Mouse (Mus musculus) lung, embryonic 16.5 days (tissue): Measurements from ENCODE around the gene Ccdc149. TPM values are rescaled to one million over a fixed set of nuclear protein-coding genes. Genes with fewer than 3 reads are reported as not detected.

ENCODE experiments used
- ATAC-seq: fragments of 200-750 bp; cut with Nextera tagmentation; 2 replicates; pipeline ENCODE4 v1.8.0; 2017; ENCODE audit warnings: low read depth, mild to moderate bottlenecking, moderate library complexity
- H3K27ac ChIP-seq: fragments of 300-500 bp; sonication (generic); 2 replicates; pipeline ENCODE4 v1.5.1; 2014; ENCODE audit warnings: mild to moderate bottlenecking, control low read depth, low read length
- H3K27me3 ChIP-seq: fragments of 300-500 bp; sonication (generic); 2 replicates; pipeline ENCODE4 v1.6.1; 2014; ENCODE audit warnings: low read depth, low read length, mixed read lengths; ENCODE audit not compliant: control insufficient read depth, insufficient read depth
- H3K36me3 ChIP-seq: fragments of 300-500 bp; sonication (generic); 2 replicates; pipeline ENCODE4 v1.6.1; 2014; ENCODE audit warnings: low read length; ENCODE audit not compliant: control insufficient read depth, insufficient read depth
- H3K4me1 ChIP-seq: fragments of 300-500 bp; sonication (generic); replicated peaks from 2 replicates; pipeline ENCODE4 v1.6.1; 2014; ENCODE audit warnings: low read length, mixed read lengths; ENCODE audit not compliant: control insufficient read depth, insufficient read depth
- H3K4me2 ChIP-seq: fragments of 300-500 bp; sonication (generic); 2 replicates; pipeline ENCODE4 v1.6.1; 2014; ENCODE audit warnings: low read depth, low read length, control low read depth
- H3K4me3 ChIP-seq: fragments of 300-500 bp; sonication (generic); 2 replicates; pipeline ENCODE4 v1.5.1; 2014; ENCODE audit warnings: mild to moderate bottlenecking, low read length, control low read depth
- H3K9ac ChIP-seq: fragments of 300-500 bp; sonication (generic); 2 replicates; pipeline ENCODE4 v1.6.1; 2014; ENCODE audit warnings: low read length, control low read depth
- H3K9me3 ChIP-seq: fragments of 300-500 bp; sonication (generic); 2 replicates; pipeline ENCODE4 v1.6.1; 2016; ENCODE audit warnings: low read length; ENCODE audit not compliant: control insufficient read depth
- WGBS: fragments of 180-500 bp; shearing (Covaris S2); extraction: QIAGEN DNeasy Blood & Tissue Kit; methylation state at CpG from one replicate; pipeline ENCODE4 v1.1.7; 2014; 5-methylcytosine and 5-hydroxymethylcytosine counted together
- polyA plus RNA-seq: library from polyadenylated mRNA; unstranded; fragments of >200 nt; fragmentation: Nextera tagmentation; extraction: Ambion mirVana; gene quantifications from 2 replicates; pipeline ENCODE4 v1.2.1, GENCODE M21; 2015

Ccdc149 gene
- polyA plus RNA-seq, 1 experiment from 2014 or later: 2.7 TPM

DNA sequence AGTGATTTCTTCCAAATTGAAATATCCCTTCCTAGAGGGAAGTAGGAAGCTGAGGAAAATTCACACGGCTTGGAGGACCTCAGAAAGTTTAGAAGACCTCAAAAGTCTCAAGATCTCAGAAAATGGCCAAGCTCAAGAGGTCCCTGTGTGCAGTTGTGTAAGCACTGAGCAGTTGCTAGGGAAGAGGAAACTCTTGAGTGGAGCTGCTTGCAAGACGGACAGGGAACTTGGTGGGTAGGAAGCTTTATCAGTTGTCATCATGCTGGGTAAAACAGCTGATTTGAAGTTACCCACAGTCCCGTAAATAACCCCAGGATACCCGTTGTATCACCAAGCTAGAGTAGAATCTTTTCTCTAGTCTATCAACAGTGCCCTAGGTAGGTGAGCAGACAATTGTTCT is 12.0 kb downstream of the Ccdc149 start:
- Histone ChIP-seq H3K9ac (no peak overlapping the region), H3K36me3 (no peaks in the 10 kb centered on the region), H3K27me3 (no peaks in the 10 kb centered on the region), H3K9me3 (no peaks in the 10 kb centered on the region), H3K27ac (no peak overlapping the region), H3K4me3 (no peak overlapping the region), H3K4me2 (no peak overlapping the region), H3K4me1 (no peaks in the 10 kb centered on the region)
- no peak for ATAC-seq
- 77% methylated on average over 4 of the region's 4 CpGs for WGBS

DNA sequence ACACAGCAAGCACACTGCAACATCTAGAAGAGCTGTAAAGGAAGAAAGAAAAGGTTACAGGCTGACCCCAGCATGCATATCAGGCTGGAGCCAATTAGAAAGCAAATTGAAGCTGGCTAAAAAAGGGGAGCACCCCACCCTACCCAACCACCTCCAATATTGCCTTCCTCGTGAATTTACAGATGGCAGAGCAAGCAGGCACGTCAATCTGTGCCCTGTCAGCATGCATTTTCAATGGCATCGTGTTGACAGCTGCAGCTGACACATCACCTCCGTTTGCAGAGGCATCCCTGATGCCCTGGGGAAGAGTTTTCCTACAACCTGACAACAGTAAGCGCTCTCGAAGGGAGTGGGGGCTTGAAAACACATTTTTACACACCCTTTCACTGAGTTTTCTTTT is 14.2 kb downstream of the Ccdc149 start:
- no peaks in the 10 kb centered on the region for H3K4me1 ChIP-seq
- H3K36me3 ChIP-seq: no peaks in the 10 kb centered on the region
- no peaks in the 10 kb centered on the region for H3K9me3 ChIP-seq
- 56% methylated on average over 6 of the region's 6 CpGs for WGBS
- no peak overlapping the region for H3K27ac ChIP-seq
- no peak overlapping the region for H3K9ac ChIP-seq
- ATAC-seq: no peak
- H3K27me3 ChIP-seq: no peaks in the 10 kb centered on the region
- no peak overlapping the region for H3K4me2 ChIP-seq
- no peak overlapping the region for H3K4me3 ChIP-seq

DNA sequence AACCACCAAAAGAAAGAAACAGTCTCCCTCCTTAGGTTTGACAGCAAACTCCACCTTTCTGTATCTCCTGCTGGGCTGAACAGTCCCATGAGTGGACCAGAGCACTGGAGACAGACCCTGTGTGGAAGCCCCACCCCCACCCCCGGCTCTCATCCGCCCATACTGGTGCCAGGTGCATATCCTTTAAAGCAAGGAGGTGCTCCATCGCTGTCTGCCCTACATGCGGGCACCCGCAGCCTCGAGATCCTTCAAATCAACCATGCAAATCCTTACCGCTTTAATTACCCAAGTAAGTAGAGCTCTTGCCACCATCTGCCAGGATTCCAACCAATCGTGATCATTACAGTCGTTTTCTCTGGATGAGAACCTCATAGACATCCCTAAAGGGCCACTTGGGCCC is 20.5 kb downstream of the Ccdc149 start:
- no peak overlapping the region for H3K4me3 ChIP-seq
- no peaks in the 10 kb centered on the region for H3K9me3 ChIP-seq
- H3K9ac ChIP-seq: no peak overlapping the region
- ATAC-seq: no peak
- H3K27me3 ChIP-seq: no peaks in the 10 kb centered on the region
- WGBS: 77% methylated on average over 9 of the region's 9 CpGs
- no peaks in the 10 kb centered on the region for H3K4me1 ChIP-seq
- no peak overlapping the region for H3K27ac ChIP-seq
- H3K4me2 ChIP-seq: no peak overlapping the region
- H3K36me3 ChIP-seq: no peaks in the 10 kb centered on the region

DNA sequence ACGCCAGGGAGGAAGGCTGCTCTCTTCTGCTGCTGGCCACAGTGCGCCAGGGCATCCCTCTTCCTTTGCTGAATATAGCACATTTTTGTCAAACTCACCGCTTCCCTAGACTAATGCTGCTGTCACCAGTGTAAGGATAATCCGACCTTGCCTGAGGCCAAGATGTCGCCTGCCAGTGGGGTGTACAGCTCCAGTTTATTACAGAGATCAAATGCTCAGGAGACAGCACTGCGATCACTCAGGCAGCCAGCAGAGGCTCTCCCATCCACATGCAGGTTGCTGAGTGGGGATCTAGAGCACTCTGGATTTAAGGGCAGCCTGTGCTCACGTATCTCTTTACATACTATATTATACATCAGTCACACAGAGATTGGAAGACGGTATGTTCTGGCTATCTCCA is 22.1 kb downstream of the Ccdc149 start:
- no peak overlapping the region for H3K27ac ChIP-seq
- H3K4me3 ChIP-seq: no peak overlapping the region
- no peaks in the 10 kb centered on the region for H3K4me1 ChIP-seq
- H3K9ac ChIP-seq: no peak overlapping the region
- H3K4me2 ChIP-seq: no peak overlapping the region
- no peaks in the 10 kb centered on the region for H3K9me3 ChIP-seq
- H3K36me3 ChIP-seq: no peaks in the 10 kb centered on the region
- H3K27me3 ChIP-seq: no peaks in the 10 kb centered on the region
- ATAC-seq: no peak
- WGBS: 78% methylated on average over 8 of the region's 8 CpGs

DNA sequence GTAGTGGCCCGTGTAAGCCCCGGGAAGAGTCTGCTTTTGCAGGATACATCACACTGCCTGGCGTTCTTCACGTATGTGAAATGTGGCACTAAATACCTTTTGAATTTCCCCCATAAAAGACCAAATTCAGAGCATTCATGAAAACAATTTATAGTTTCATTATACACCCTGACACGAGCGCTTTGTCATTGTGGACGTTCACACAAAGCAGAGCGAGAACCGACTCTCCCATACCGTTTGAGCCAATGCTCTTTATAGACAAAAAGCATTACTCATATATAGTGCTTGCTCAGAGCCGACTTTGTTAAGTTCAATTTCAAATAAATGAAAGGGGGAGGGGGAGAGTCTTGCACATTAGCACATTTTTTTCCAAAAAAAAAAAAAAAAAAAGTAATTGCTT is 31.0 kb downstream of the Ccdc149 start:
- Histone ChIP-seq H3K9ac (no peak overlapping the region), H3K9me3 (no peaks in the 10 kb centered on the region), H3K4me2 (no peak overlapping the region), H3K4me3 (no peak overlapping the region), H3K27ac (no peak overlapping the region), H3K36me3 (no peaks in the 10 kb centered on the region), H3K27me3 (no peaks in the 10 kb centered on the region), H3K4me1 (no peaks in the 10 kb centered on the region)
- 84% methylated on average over 11 of the region's 11 CpGs for WGBS
- ATAC-seq: no peak

DNA sequence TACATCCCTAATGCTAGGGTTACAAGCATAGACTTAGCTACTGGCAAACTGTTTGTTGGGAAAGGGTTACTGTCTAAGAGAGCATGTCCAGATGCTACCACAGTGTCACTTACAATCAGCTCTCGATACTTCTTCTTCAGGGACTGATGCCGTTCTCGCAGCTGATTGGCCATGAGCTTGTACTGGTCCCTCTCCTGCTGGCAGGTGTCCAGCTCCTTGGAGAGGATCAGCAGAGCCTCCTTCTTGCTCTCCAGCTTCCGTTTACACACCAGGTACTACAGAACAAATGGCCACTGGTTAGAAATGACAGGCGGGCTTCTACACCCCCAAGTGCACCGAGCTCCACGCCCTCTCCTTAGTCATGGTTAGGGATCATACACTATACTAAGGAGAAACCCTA is 32.4 kb downstream of the Ccdc149 start:
- ATAC-seq: no peak
- Histone ChIP-seq H3K4me1 (no peaks in the 10 kb centered on the region), H3K9me3 (no peaks in the 10 kb centered on the region), H3K27me3 (no peaks in the 10 kb centered on the region), H3K9ac (no peak overlapping the region), H3K36me3 (no peaks in the 10 kb centered on the region), H3K4me2 (no peak overlapping the region), H3K4me3 (no peak overlapping the region), H3K27ac (no peak overlapping the region)
- 61% methylated on average over 7 of the region's 7 CpGs for WGBS

DNA sequence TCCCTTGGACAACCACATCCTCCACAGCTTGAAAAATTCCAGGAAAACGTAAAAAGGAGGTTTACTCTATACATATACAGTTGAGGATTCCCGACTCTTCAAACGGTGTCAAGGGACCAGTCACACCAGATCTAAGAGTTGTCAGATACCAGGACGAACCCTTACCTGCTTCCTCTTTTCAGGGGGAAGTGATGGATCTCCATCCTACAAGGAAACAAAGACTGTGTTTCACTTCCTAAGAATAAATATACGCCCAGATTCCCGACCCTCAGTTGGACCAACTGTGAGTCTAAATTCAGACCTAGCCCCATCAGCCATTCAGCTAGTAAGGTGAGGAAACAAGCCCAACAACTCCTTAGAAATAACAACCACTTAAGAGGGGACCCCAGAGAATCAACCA is 35.8 kb downstream of the Ccdc149 start:
- 65% methylated on average over 6 of the region's 6 CpGs for WGBS

DNA sequence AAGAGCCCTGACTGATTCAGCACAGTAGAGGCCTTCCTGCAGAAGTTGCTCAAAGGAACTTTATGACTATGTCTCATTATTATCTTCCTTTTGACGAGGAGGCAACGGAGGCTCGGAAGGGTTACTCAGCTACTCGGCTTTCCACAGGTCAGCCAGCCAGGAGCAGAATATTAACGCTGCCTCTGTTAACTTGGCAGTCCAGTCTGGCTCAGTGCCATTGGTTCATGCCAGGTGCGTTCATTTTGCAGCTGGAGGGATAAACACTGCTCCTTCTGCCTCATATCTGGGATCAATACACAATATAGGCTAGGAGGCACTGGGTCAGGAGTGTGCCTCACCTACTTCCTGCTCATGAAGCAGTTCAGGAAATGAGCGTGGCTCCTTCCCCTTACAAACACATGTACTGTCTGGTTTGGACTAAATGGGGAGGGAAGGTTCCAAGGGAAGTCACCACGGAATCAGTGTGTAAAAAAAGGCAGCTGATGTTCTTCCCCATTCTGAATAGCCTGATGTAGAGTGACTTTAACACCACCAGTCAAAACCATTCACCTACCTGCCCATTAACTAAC is 40.0 kb downstream of the Ccdc149 start:
- no peak overlapping the region for H3K4me3 ChIP-seq
- H3K9ac ChIP-seq: no peak overlapping the region
- no peak overlapping the region for H3K27ac ChIP-seq
- H3K9me3 ChIP-seq: no peaks in the 10 kb centered on the region
- WGBS: 55% methylated on average over 8 of the region's 8 CpGs
- ATAC-seq: no peak
- H3K4me2 ChIP-seq: no peak overlapping the region
- H3K4me1 ChIP-seq: no peaks in the 10 kb centered on the region
- no peaks in the 10 kb centered on the region for H3K27me3 ChIP-seq
- no peaks in the 10 kb centered on the region for H3K36me3 ChIP-seq

More for the DNA sequence above, 35.8 kb downstream of the Ccdc149 start:
- no peak overlapping the region for H3K9ac ChIP-seq
- H3K4me3 ChIP-seq: no peak overlapping the region
- H3K4me1 ChIP-seq: no peaks in the 10 kb centered on the region
- no peak overlapping the region for H3K27ac ChIP-seq
- no peak overlapping the region for H3K4me2 ChIP-seq
- no peaks in the 10 kb centered on the region for H3K36me3 ChIP-seq
- ATAC-seq: no peak
- no peaks in the 10 kb centered on the region for H3K27me3 ChIP-seq
- H3K9me3 ChIP-seq: no peaks in the 10 kb centered on the region

DNA sequence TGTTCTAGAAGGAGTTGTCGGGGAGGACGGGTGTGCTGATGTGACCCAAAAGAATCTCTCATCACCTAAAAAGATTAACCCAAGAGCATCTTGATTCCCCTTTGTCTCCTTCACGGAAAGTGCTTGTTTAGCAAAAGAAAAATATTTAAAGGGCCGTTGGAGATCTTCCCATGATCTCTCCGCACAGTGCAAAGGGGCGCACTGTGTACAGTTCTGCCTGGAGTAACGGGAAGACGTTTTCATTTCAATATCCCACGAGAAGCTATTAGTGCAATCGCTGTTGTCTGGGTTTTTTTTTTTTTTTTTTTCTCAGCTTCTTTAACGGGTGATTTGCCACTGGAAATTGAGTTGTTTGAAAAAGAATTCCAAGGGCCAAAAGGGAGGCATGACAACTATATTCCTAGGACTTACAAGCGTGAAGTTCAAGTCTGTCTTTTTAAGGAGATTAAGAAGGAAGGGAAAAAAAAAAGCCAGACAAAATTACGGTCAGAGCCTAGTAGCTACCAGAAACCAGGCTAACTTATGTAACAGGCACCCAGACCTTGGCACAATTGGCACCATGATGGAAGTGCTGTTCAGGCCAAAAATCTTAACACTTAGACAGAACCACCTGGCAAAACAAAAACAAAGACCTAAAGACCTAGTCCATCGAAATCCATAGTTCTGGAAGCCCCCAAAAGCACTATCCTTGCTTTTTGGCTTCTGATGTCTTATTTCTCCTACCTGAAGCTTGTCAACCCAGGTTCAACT is 41.4 kb downstream of the Ccdc149 start:
- ATAC-seq: no peak
- Histone ChIP-seq H3K27me3 (no peaks in the 10 kb centered on the region), H3K27ac (no peak overlapping the region), H3K9ac (no peak overlapping the region), H3K4me2 (no peak overlapping the region), H3K9me3 (no peaks in the 10 kb centered on the region), H3K36me3 (no peaks in the 10 kb centered on the region), H3K4me3 (no peak overlapping the region), H3K4me1 (no peaks in the 10 kb centered on the region)
- WGBS: 59% methylated on average over 14 of the region's 14 CpGs
